Mouse (Mus musculus) MEL (cell line): ENCODE results near the gene Myt1l.

Experiments
- EP300 ChIP-seq, 2 experiments: IDR thresholded peaks; 2 replicates each; pipeline ENCODE4 v1.6.1; 2011; ENCODE audit warnings: improper control_type of control experiment in 2 of 2, low read length in 2 of 2, low read depth in 1 of 2, mild to moderate bottlenecking in 1 of 2
- HCFC1 ChIP-seq: IDR thresholded peaks from 2 replicates; pipeline ENCODE4 v1.6.1; 2012; ENCODE audit warnings: low read depth, mild to moderate bottlenecking, inconsistent platforms, low read length, improper control_type of control experiment, moderate library complexity
- MXI1 ChIP-seq: IDR thresholded peaks from 2 replicates; pipeline ENCODE4 v1.6.1; 2011; ENCODE audit warnings: mild to moderate bottlenecking, low read depth, low read length, improper control_type of control experiment

DNA sequence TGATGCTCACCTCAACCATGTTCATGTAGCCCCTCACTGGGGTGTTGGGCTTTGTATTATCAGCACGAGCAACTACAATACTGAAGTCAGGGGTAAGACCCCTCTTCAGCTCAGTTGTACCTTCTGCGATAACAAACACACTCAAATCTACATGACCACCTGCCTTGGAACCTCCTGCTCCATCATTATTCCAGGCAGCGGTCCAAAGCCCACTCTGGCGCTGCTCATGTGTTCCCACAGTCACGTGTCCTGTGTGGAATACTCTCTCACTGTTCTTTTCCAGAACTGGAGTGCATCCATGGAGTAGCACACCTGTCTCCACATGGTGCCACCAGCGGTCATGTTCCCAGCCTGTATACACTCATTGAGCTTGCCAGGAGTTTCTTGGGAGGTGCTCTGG is 42.2 kb downstream of the Myt1l start:
- TF ChIP-seq MXI1: no peak
- TF ChIP-seq HCFC1: no peak
- no peak for TF ChIP-seq EP300 (IDR thresholded peaks at IDR 0.05; ENCODE audit: low read depth in 1 of 2, low read length in 2 of 2)
